Mouse (Mus musculus) myocyte (in vitro differentiated cells): ENCODE measurements around the gene Rnd2. TPM values are rescaled to one million over a fixed set of nuclear protein-coding genes. Genes with fewer than 3 reads are reported as not detected.

Source experiments
- H3K27me3 ChIP-seq: one replicate; pipeline ENCODE4 v1.6.1; 2011; ENCODE audit not compliant: control insufficient read depth, insufficient read depth, insufficient read length
- H3K36me3 ChIP-seq: one replicate; pipeline ENCODE4 v1.6.1; 2011; ENCODE audit not compliant: control insufficient read depth, insufficient read depth
- H3K4me2 ChIP-seq: one replicate; pipeline ENCODE4 v1.6.1; 2011; ENCODE audit warnings: low read depth, control low read depth
- H3K4me3 ChIP-seq: one replicate; pipeline ENCODE4 v1.5.1; 2011; ENCODE audit warnings: mild to moderate bottlenecking, control low read depth, moderate library complexity
- H3K79me2 ChIP-seq: one replicate; pipeline ENCODE4 v1.6.1; 2011; ENCODE audit not compliant: control insufficient read depth, insufficient read depth
- H3ac ChIP-seq: one replicate; pipeline ENCODE4 v1.6.1; 2011; ENCODE audit not compliant: control insufficient read depth, insufficient read length
- CEBPB ChIP-seq: IDR thresholded peaks from 2 replicates; pipeline ENCODE4 v1.6.1; 2011; ENCODE audit warnings: mild to moderate bottlenecking, moderate library complexity; ENCODE audit not compliant: poor library complexity, insufficient read depth, severe bottlenecking
- E2F4 ChIP-seq: IDR thresholded peaks from one replicate; pipeline ENCODE4 v1.6.1; 2011; ENCODE audit warnings: mild to moderate bottlenecking, control low read depth, moderate library complexity; ENCODE audit not compliant: insufficient read depth
- MAX ChIP-seq: IDR thresholded peaks from one replicate; pipeline ENCODE4 v1.6.1; 2011; ENCODE audit warnings: low read depth, mild to moderate bottlenecking, control low read depth
- MYOD1 ChIP-seq, 3 experiments: IDR thresholded peaks; one replicate each; pipeline ENCODE4 v1.6.1; 2011; ENCODE audit warnings: control low read depth in 2 of 3, low read depth in 2 of 3, mild to moderate bottlenecking in 2 of 3, moderate library complexity in 1 of 3; ENCODE audit not compliant: insufficient read length in 2 of 3, control insufficient read depth in 1 of 3
- MYOG ChIP-seq, 3 experiments: IDR thresholded peaks; one replicate each; pipeline ENCODE4 v1.6.1; 2011; ENCODE audit warnings: control low read depth in 2 of 3, low read depth in 2 of 3, mild to moderate bottlenecking in 2 of 3; ENCODE audit not compliant: insufficient read length in 2 of 3, control insufficient read depth in 1 of 3, insufficient read depth in 1 of 3
- POLR2A ChIP-seq: IDR thresholded peaks from one replicate; pipeline ENCODE4 v1.6.1; 2011; ENCODE audit warnings: low read depth, mild to moderate bottlenecking, control low read depth, moderate library complexity; ENCODE audit not compliant: insufficient read length
- POLR2AphosphoS2 ChIP-seq: IDR thresholded peaks from one replicate; pipeline ENCODE4 v1.6.1; 2011; ENCODE audit warnings: low read depth, control low read depth; ENCODE audit not compliant: insufficient read length
- REST ChIP-seq: IDR thresholded peaks from one replicate; pipeline ENCODE4 v1.6.1; 2011; ENCODE audit warnings: mild to moderate bottlenecking, control low read depth, moderate library complexity; ENCODE audit not compliant: insufficient read depth, insufficient read length
- SRF ChIP-seq: IDR thresholded peaks from one replicate; pipeline ENCODE4 v1.6.1; 2011; ENCODE audit warnings: low read depth; ENCODE audit not compliant: control insufficient read depth, insufficient read length
- TCF12 ChIP-seq: IDR thresholded peaks from one replicate; pipeline ENCODE4 v1.6.1; 2011; ENCODE audit warnings: mild to moderate bottlenecking, control low read depth; ENCODE audit not compliant: poor library complexity, insufficient read depth, severe bottlenecking
- TCF3 ChIP-seq: IDR thresholded peaks from one replicate; pipeline ENCODE4 v1.6.1; 2011; ENCODE audit warnings: low read depth, control low read depth; ENCODE audit not compliant: insufficient read length
- USF1 ChIP-seq: IDR thresholded peaks from one replicate; pipeline ENCODE4 v1.6.1; 2011; ENCODE audit warnings: low read depth, mild to moderate bottlenecking, control low read depth, moderate library complexity
- polyA plus RNA-seq: library from polyadenylated mRNA; unstranded; fragments of >200 nt; fragmentation: generic; extraction: Trizol; gene quantifications from one replicate; pipeline ENCODE4 v1.2.1, GENCODE M21; 2012; ENCODE audit warnings: missing spikeins

Gene Rnd2
- polyA plus RNA-seq, 1 experiment = 20.9 TPM

DNA sequence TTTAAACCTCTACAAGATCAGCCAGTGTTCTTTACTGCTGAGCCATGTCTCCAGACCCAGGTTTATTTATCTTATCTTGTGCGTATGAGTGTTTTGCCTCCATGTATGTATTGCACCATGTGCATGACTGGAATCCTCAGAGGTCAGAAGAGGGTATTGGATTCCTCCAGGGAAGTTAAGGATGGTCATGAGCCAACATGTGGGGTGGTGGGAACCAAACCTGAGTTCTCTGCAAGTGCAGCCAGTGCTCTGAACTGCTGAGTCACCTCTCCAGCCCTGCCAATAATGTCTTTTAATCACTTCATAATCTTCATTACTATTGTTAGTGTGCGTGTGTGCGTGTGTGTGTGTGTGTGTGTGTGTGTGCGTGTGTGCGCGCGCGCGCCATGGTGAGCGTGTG is 13.3 kb upstream of the Rnd2 start:
- Histone ChIP-seq H3K79me2 (no peaks in the 10 kb centered on the region), H3K36me3 (no peaks in the 10 kb centered on the region), H3K4me3 (no peak overlapping the region), H3ac (no peak overlapping the region), H3K27me3 (no peaks in the 10 kb centered on the region), H3K4me2 (no peak overlapping the region)
- TF ChIP-seq CEBPB (no peak), REST (no peak), POLR2AphosphoS2 (no peak), E2F4 (no peak), SRF (no peak), POLR2A (no peak), MYOG (IDR thresholded peaks at IDR 0.05; ENCODE audit: control insufficient read depth in 1 of 3, insufficient read depth in 1 of 3, insufficient read length in 2 of 3, low read depth in 2 of 3) (no peak), TCF12 (no peak), TCF3 (no peak)

DNA sequence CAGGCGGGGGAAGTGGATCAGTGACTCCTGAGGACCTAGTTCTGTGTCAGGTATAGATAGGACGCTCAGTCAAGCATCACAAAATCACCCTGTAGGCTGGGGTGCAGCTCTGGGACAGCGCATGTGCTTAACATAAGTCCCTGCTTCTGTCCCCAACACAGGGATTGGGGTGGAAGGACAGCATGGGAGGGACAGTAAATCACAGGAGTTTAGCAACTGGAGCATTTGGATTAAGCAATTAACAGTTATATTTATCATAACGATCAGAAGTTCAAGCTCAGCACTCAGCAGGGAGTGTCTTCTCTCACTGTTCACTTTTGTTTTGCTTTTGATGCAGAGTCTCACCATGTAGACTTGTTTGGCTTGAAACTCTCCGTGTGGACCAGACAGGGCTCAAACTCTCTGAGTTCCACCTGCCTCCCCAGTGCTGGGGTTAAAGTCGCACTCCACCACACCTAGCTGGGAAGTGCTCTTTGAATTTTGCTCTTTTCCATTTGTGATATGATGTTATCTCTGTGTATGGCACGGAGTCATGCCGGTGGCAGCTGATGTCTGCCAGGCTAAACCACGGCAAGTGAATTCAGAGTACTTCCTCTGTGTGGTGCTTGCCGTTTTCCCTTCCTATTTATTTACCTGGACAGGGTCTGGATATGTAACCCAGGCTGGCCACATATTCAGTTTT is 12.6 kb upstream of the Rnd2 start:
- Histone ChIP-seq H3K79me2 (no peaks in the 10 kb centered on the region), H3K4me3 (no peak overlapping the region), H3K36me3 (peaks cover 5% of the 10 kb centered on the region), H3ac (no peak overlapping the region), H3K4me2 (no peak overlapping the region), H3K27me3 (no peaks in the 10 kb centered on the region)
- TF ChIP-seq MAX (no peak), TCF12 (no peak), E2F4 (no peak), SRF (no peak), CEBPB (no peak), TCF3 (no peak), MYOD1 (IDR thresholded peaks at IDR 0.05; ENCODE audit: control insufficient read depth in 1 of 3, insufficient read length in 2 of 3, low read depth in 2 of 3) (no peak), POLR2AphosphoS2 (no peak), MYOG (IDR thresholded peaks at IDR 0.05; ENCODE audit: control insufficient read depth in 1 of 3, insufficient read depth in 1 of 3, insufficient read length in 2 of 3, low read depth in 2 of 3) (no peak), POLR2A (no peak), REST (no peak), USF1 (no peak)

DNA sequence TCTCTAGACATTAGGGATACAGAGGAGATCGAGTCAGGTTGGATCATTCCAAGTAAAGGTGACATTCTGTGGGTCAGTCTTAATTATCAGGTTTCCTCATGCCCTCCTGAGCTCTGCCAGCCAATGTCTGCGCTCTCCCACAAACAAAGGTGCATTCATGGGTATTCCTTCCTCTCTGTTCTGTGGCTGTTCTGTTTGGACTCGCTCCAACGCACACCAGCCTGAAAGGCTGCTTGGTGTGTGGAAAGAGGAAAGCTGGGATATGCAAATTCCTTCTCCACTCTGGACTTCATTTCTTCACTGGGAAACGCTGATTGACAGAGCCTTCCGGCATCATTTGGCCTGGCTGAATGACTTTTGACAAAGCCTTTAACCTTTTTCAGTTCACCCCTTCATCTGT is 10.1 kb upstream of the Rnd2 start:
- H3K4me2 ChIP-seq = peak overlapping the region; percentile 81
- TF ChIP-seq POLR2A (no peak), MAX (no peak), POLR2AphosphoS2 (peak; percentile 41), USF1 (no peak)
- H3K79me2 ChIP-seq = no peaks in the 10 kb centered on the region
- peaks cover 9% of the 10 kb centered on the region for H3K36me3 ChIP-seq
- no peak overlapping the region for H3ac ChIP-seq
- H3K4me3 ChIP-seq = no peak overlapping the region
- no peaks in the 10 kb centered on the region for H3K27me3 ChIP-seq

- H3ac ChIP-seq = no peak overlapping the region
- H3K36me3 ChIP-seq = peaks cover 16% of the 10 kb centered on the region
- no peaks in the 10 kb centered on the region for H3K27me3 ChIP-seq
- H3K4me3 ChIP-seq = no peak overlapping the region
- H3K79me2 ChIP-seq = no peaks in the 10 kb centered on the region
- H3K4me2 ChIP-seq = no peak overlapping the region
- TF ChIP-seq POLR2A = no peak
- TF ChIP-seq MYOD1 (IDR thresholded peaks at IDR 0.05; ENCODE audit: control insufficient read depth in 1 of 3, insufficient read length in 2 of 3, low read depth in 2 of 3) = no peak
- TF ChIP-seq TCF12 = no peak
- no peak for TF ChIP-seq CEBPB
- no peak for TF ChIP-seq SRF
- no peak for TF ChIP-seq USF1
- no peak for TF ChIP-seq TCF3
- no peak for TF ChIP-seq REST
Measured at GRCm38 (mm10) chr11:101455627-101456026, 9.2 kb upstream of the Rnd2 start.

DNA sequence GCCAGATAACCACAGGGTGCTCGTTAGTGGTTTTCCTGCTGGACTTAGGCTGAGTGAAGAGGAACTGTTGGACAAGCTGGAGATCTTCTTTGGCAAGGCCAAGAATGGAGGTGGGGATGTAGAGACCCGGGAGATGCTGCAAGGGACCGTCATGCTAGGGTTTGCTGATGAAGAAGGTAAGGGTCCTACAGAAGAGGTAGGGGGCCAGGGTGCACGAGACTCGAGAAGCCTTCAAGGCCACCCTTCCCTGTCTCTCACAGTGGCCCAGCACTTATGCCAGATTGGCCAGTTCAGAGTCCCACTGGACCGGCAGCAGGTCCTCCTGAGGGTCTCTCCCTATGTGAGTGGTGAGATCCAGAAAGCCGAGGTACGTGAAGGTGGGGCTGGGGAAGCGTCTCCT is 7.2 kb upstream of the Rnd2 start:
- no peak overlapping the region for H3ac ChIP-seq
- no peak for TF ChIP-seq SRF
- TF ChIP-seq REST = no peak
- TF ChIP-seq E2F4 = no peak
- TF ChIP-seq MYOG (IDR thresholded peaks at IDR 0.05; ENCODE audit: control insufficient read depth in 1 of 3, insufficient read depth in 1 of 3, insufficient read length in 2 of 3, low read depth in 2 of 3) = no peak
- no peak for TF ChIP-seq TCF3
- TF ChIP-seq POLR2AphosphoS2 = no peak
- no peak for TF ChIP-seq USF1
- no peak for TF ChIP-seq POLR2A
- TF ChIP-seq MYOD1 (IDR thresholded peaks at IDR 0.05; ENCODE audit: control insufficient read depth in 1 of 3, insufficient read length in 2 of 3, low read depth in 2 of 3) = no peak
- no peak for TF ChIP-seq CEBPB
- no peak for TF ChIP-seq TCF12
- TF ChIP-seq MAX = no peak
- no peak overlapping the region for H3K4me3 ChIP-seq
- H3K36me3 ChIP-seq = peaks cover 33% of the 10 kb centered on the region
- H3K27me3 ChIP-seq = no peaks in the 10 kb centered on the region
- no peaks in the 10 kb centered on the region for H3K79me2 ChIP-seq
- H3K4me2 ChIP-seq = no peak overlapping the region
